Mouse (Mus musculus) testis, adult 2 months (tissue): Measurements from ENCODE around the gene Grin2a. TPM values are rescaled to one million over a fixed set of nuclear protein-coding genes. Genes with fewer than 3 reads are reported as not detected.

ENCODE experiments used
- H3K27ac ChIP-seq: fragments of 200-500 bp; 2 replicates; pipeline ENCODE4 v1.5.1; 2012; ENCODE audit warnings: low read depth, low read length; ENCODE audit not compliant: control insufficient read depth, insufficient read depth
- H3K27me3 ChIP-seq: fragments of 200-500 bp; 2 replicates; pipeline ENCODE4 v1.6.1; 2012; ENCODE audit warnings: mild to moderate bottlenecking, low read length, moderate library complexity; ENCODE audit not compliant: control insufficient read depth, insufficient read depth
- H3K36me3 ChIP-seq: fragments of 200-500 bp; 2 replicates; pipeline ENCODE4 v1.6.1; 2012; ENCODE audit warnings: mild to moderate bottlenecking, low read length; ENCODE audit not compliant: control insufficient read depth, insufficient read depth
- H3K4me1 ChIP-seq: fragments of 200-500 bp; 2 replicates; pipeline ENCODE4 v1.6.1; 2012; ENCODE audit warnings: low read length; ENCODE audit not compliant: control insufficient read depth, insufficient read depth
- H3K4me3 ChIP-seq: fragments of 200-500 bp; 2 replicates; pipeline ENCODE4 v1.5.1; 2012; ENCODE audit warnings: low read depth, mild to moderate bottlenecking, low read length, moderate library complexity, mixed read lengths; ENCODE audit not compliant: control insufficient read depth
- CTCF ChIP-seq: fragments of 200-500 bp; IDR thresholded peaks from 2 replicates; pipeline ENCODE4 v1.5.1; 2012; ENCODE audit warnings: low read depth, mild to moderate bottlenecking, inconsistent platforms, low read length, moderate library complexity; ENCODE audit not compliant: control insufficient read depth, insufficient read depth, insufficient replicate concordance
- POLR2A ChIP-seq: fragments of 200-500 bp; IDR thresholded peaks from 2 replicates; pipeline ENCODE4 v1.6.1; 2012; ENCODE audit warnings: low read depth, mild to moderate bottlenecking, inconsistent platforms, low read length, moderate library complexity; ENCODE audit not compliant: control insufficient read depth
- polyA plus RNA-seq: library from polyadenylated mRNA; depleted of rRNA; stranded (reverse); fragments of >200 nt; gene quantifications from 2 replicates; pipeline ENCODE4 v1.2.3, GENCODE M21; 2012

Gene Grin2a
- polyA plus RNA-seq, 1 experiment: 0.27 TPM

DNA sequence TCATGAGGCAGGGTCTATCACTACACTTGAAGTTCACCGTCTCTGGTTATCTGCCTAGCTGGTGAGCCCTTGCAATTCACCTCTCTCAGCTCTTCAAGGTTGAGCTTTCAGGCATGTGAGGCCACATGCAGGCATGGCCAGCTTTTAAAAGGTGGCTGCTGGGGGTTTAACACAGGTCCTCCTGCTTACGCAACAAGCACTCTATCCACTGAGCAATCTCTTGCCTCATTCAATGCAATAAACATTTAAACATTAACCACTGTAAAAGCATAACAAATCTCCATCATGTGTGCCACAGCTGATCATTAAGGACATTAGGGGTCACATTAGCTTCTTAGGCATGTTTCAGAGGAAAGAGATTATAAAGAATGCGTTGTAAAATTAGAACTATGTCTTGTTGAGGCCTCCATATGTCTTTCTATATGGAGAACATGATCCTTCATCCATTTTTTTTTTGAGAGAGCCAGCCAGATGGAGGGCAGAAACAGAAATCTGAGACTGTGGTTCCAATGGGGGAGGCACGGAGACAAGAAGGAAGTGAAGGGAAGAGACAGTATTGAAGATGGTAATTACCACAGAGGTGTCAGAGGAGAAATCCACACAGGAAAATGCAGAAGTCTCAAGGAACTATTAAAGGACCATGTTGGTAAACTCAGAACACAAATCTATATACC is 170.8 kb downstream of the Grin2a start:
- no peak overlapping the region for H3K4me3 ChIP-seq
- TF ChIP-seq CTCF (no peak), POLR2A (no peak)
- H3K27ac ChIP-seq: no peak overlapping the region
- no peaks in the 10 kb centered on the region for H3K36me3 ChIP-seq
- no peaks in the 10 kb centered on the region for H3K27me3 ChIP-seq
- no peaks in the 10 kb centered on the region for H3K4me1 ChIP-seq

GRCm38 (mm10) chr16:9823686-9824085 is 171.7 kb downstream of the Grin2a start:
- Histone ChIP-seq H3K36me3 (no peaks in the 10 kb centered on the region), H3K4me3 (no peak overlapping the region), H3K27ac (no peak overlapping the region), H3K27me3 (no peaks in the 10 kb centered on the region), H3K4me1 (no peaks in the 10 kb centered on the region)
- TF ChIP-seq CTCF (no peak), POLR2A (no peak)

DNA sequence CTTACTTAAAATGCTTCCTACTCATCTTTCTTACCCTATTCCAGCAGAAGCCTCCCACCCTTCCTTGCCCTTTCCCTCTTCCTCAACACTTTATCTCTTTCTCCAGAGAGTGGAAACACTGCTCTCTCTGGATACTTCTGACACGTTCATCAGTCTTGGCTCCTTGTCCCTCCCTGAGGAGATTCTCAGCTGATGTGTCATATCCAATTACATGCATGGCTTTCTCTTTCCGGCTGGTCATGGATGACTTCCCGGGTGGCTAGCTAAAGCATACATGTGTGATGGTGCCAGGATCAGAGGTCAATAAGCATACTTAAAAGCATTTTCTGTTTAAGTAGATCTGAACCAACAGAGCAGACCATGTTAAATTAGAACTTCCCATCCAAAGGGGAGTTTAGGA is 175.9 kb downstream of the Grin2a start:
- no peak overlapping the region for H3K27ac ChIP-seq
- no peaks in the 10 kb centered on the region for H3K4me1 ChIP-seq
- TF ChIP-seq CTCF: no peak
- no peak for TF ChIP-seq POLR2A
- H3K4me3 ChIP-seq: no peak overlapping the region
- no peaks in the 10 kb centered on the region for H3K27me3 ChIP-seq
- H3K36me3 ChIP-seq: no peaks in the 10 kb centered on the region

DNA sequence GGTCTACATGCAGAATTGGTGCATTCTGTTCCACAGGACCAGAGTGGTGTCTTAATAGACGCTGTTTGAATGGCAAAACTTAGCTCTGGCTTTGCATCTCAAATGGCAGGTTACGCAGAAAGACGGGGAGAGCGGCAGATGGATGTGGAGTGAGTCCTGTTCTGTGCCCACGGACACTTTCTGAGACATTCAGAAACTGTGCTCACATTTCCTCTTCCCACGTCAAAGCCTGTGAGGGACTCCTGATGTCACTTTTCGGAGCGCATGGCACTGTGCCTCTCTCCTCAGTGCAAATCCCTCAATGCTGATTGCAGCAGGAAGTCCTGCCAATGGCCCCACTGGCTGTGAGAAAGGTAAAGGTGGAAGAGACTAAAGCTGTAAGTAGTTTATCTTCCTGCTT is 194.0 kb downstream of the Grin2a start:
- Histone ChIP-seq H3K36me3 (no peaks in the 10 kb centered on the region), H3K27me3 (no peaks in the 10 kb centered on the region), H3K4me3 (no peak overlapping the region), H3K4me1 (no peaks in the 10 kb centered on the region), H3K27ac (no peak overlapping the region)
- no peak for TF ChIP-seq POLR2A
- no peak for TF ChIP-seq CTCF

GRCm38 (mm10) chr16:9800221-9800620 is 195.1 kb downstream of the Grin2a start:
- H3K36me3 ChIP-seq: no peaks in the 10 kb centered on the region
- no peaks in the 10 kb centered on the region for H3K27me3 ChIP-seq
- TF ChIP-seq CTCF: no peak
- no peak for TF ChIP-seq POLR2A
- no peak overlapping the region for H3K4me3 ChIP-seq
- no peaks in the 10 kb centered on the region for H3K4me1 ChIP-seq
- H3K27ac ChIP-seq: no peak overlapping the region

DNA sequence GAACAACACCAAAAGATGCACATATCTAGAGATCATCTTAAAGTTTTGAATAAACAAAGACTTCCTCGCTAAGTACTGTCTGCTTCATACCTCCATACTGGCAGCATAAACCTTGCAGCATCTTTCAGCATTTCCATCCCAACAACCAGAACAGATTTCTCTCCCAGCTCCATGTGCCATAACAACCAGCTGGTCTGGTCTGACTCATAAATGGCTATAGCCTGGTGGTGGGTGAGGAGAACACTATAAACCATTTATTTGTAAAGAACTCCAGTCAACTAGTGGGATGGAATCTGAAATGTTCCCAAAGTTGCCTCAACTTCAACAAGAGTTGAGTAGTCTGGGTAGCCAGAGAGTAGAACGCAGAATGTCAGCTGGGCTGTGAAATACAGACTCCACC is 202.4 kb downstream of the Grin2a start:
- Histone ChIP-seq H3K27ac (no peak overlapping the region), H3K27me3 (no peaks in the 10 kb centered on the region), H3K36me3 (no peaks in the 10 kb centered on the region), H3K4me1 (no peaks in the 10 kb centered on the region), H3K4me3 (no peak overlapping the region)
- no peak for TF ChIP-seq POLR2A
- TF ChIP-seq CTCF: no peak

GRCm38 (mm10) chr16:9786261-9786660 is 209.1 kb downstream of the Grin2a start:
- Histone ChIP-seq H3K4me1 (no peaks in the 10 kb centered on the region), H3K4me3 (no peak overlapping the region), H3K27me3 (no peaks in the 10 kb centered on the region), H3K36me3 (no peaks in the 10 kb centered on the region), H3K27ac (no peak overlapping the region)
- TF ChIP-seq POLR2A (no peak), CTCF (no peak)

- no peak for TF ChIP-seq POLR2A
- H3K27me3 ChIP-seq: no peaks in the 10 kb centered on the region
Measured at GRCm38 (mm10) chr16:9785821-9786220, 209.5 kb downstream of the Grin2a start.

More at GRCm38 (mm10) chr16:9785821-9786220, 209.5 kb downstream of the Grin2a start:
- Histone ChIP-seq H3K4me3 (no peak overlapping the region), H3K36me3 (no peaks in the 10 kb centered on the region), H3K27ac (no peak overlapping the region), H3K4me1 (no peaks in the 10 kb centered on the region)
